Mouse (Mus musculus): Measurements from ENCODE around the gene Wdr86. TPM values are rescaled to one million over a fixed set of nuclear protein-coding genes. Genes with fewer than 3 reads are reported as not detected.

Wdr86 gene
- polyA plus RNA-seq, 1 experiment from 2014 or later, result 9.6 TPM

GRCm38 (mm10) chr5:24730986-24731385 is 459 bp upstream of the Wdr86 start:
- ATAC-seq (ENCODE audit: insufficient number of reproducible peaks, insufficient read depth, low FRiP score, low read depth), result no peak
- peak overlapping the region; percentile 43 to 48 for H3K4me3 ChIP-seq (ENCODE audit: control insufficient read depth in 1 of 2, insufficient read depth in 1 of 2, low read depth in 1 of 2, low read length in 2 of 2)
- H3K4me1 ChIP-seq (ENCODE audit: control insufficient read depth in 2 of 2, insufficient read depth in 2 of 2, low read length in 2 of 2), result peaks cover 8 to 32% of the 10 kb centered on the region in 2 experiments
- H3K9me3 ChIP-seq (ENCODE audit: control insufficient read depth, low read length), result no peaks in the 10 kb centered on the region
- peak overlapping the region; percentile 69 for H3K9ac ChIP-seq (ENCODE audit: low read length)
- 2% methylated on average over 15 of the region's 15 CpGs for WGBS
- H3K4me2 ChIP-seq (ENCODE audit: low read length), result peak overlapping the region; percentile 66
- no peak overlapping the region; a peak in 1 of 4 replicates for H3K27ac ChIP-seq (replicated peaks in 1 of 2; ENCODE audit: control insufficient read depth in 1 of 2, insufficient read depth in 1 of 2, low read depth in 2 of 2, low read length in 2 of 2)
- no peaks in the 10 kb centered on the region for H3K36me3 ChIP-seq (ENCODE audit: control insufficient read depth, insufficient read depth, low read length)
- H3K27me3 ChIP-seq (ENCODE audit: control insufficient read depth, insufficient read depth, low read length), result peaks cover 13% of the 10 kb centered on the region

DNA sequence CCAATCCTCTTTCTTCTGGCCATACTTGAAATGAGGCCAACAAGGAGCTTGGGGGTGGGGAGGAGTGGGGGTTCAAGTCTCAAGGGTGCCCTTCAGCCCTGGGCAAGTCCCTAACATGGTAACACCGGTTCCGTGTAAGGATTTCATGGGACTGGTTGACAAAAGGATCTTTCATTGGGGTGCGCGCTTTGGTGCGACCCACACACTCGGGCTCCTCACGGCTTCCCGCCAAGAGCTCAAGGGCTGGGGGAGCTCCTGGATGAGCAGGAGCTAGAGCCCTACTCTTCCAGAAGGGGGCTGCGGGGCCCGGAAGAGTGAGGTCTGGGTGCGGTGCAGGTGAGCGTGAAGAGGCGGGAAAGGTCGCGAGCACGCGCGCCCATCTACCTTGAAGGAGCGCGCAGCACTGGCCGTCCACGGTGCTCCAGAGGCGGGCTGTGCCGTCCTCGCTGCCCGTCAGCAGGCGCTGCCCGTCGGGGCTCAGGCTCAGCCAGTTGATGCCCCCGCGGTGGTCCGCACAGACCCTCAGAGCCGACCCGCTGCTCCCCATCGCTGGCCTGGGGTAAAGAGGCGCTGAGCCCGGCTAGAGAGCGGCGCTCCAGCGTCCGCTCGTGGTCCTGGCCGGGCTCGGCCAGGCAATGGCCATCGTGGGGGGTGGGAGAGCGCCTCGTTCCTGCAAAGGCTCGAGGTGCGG is 585 bp downstream of the Wdr86 start:
- H3K27ac ChIP-seq (replicated peaks in 1 of 2; ENCODE audit: control insufficient read depth in 1 of 2, insufficient read depth in 1 of 2, low read depth in 2 of 2, low read length in 2 of 2), result no peak overlapping the region
- peak overlapping the region; percentile 66 for H3K4me2 ChIP-seq (ENCODE audit: low read length)
- H3K9me3 ChIP-seq (ENCODE audit: control insufficient read depth, low read length), result no peaks in the 10 kb centered on the region
- no peak for ATAC-seq (ENCODE audit: insufficient number of reproducible peaks, insufficient read depth, low FRiP score, low read depth)
- H3K4me1 ChIP-seq (ENCODE audit: control insufficient read depth in 2 of 2, insufficient read depth in 2 of 2, low read length in 2 of 2), result peaks cover 16 to 40% of the 10 kb centered on the region in 2 experiments
- H3K4me3 ChIP-seq (ENCODE audit: control insufficient read depth in 1 of 2, insufficient read depth in 1 of 2, low read depth in 1 of 2, low read length in 2 of 2), result peak overlapping the region; percentile 43 to 48
- no peaks in the 10 kb centered on the region for H3K36me3 ChIP-seq (ENCODE audit: control insufficient read depth, insufficient read depth, low read length)
- peak overlapping the region; percentile 69 for H3K9ac ChIP-seq (ENCODE audit: low read length)
- H3K27me3 ChIP-seq (ENCODE audit: control insufficient read depth, insufficient read depth, low read length), result peaks cover 13% of the 10 kb centered on the region
- WGBS, result 1% methylated on average over 49 of the region's 49 CpGs

- Histone ChIP-seq H3K4me3 (ENCODE audit: control insufficient read depth in 1 of 2, insufficient read depth in 1 of 2, low read depth in 1 of 2, low read length in 2 of 2) (no peak overlapping the region), H3K9me3 (ENCODE audit: control insufficient read depth, low read length) (no peaks in the 10 kb centered on the region), H3K4me1 (ENCODE audit: control insufficient read depth in 2 of 2, insufficient read depth in 2 of 2, low read length in 2 of 2) (peaks cover 17 to 41% of the 10 kb centered on the region in 2 experiments), H3K27ac (replicated peaks in 1 of 2; ENCODE audit: control insufficient read depth in 1 of 2, insufficient read depth in 1 of 2, low read depth in 2 of 2, low read length in 2 of 2) (no peak overlapping the region), H3K4me2 (ENCODE audit: low read length) (no peak overlapping the region), H3K9ac (ENCODE audit: low read length) (no peak overlapping the region), H3K27me3 (ENCODE audit: control insufficient read depth, insufficient read depth, low read length) (peaks cover 13% of the 10 kb centered on the region), H3K36me3 (ENCODE audit: control insufficient read depth, insufficient read depth, low read length) (no peaks in the 10 kb centered on the region)
- WGBS, result 57% methylated on average over 12 of the region's 12 CpGs
- no peak for ATAC-seq (ENCODE audit: insufficient number of reproducible peaks, insufficient read depth, low FRiP score, low read depth)
Observed at GRCm38 (mm10) chr5:24726901-24727836, 3.4 kb downstream of the Wdr86 start.

- no peak overlapping the region for H3K4me3 ChIP-seq (ENCODE audit: control insufficient read depth in 1 of 2, insufficient read depth in 1 of 2, low read depth in 1 of 2, low read length in 2 of 2)
- ATAC-seq (ENCODE audit: insufficient number of reproducible peaks, insufficient read depth, low FRiP score, low read depth), result no peak
- H3K4me2 ChIP-seq (ENCODE audit: low read length), result no peak overlapping the region
- no peaks in the 10 kb centered on the region for H3K9me3 ChIP-seq (ENCODE audit: control insufficient read depth, low read length)
- peaks cover 17 to 35% of the 10 kb centered on the region in 2 experiments for H3K4me1 ChIP-seq (ENCODE audit: control insufficient read depth in 2 of 2, insufficient read depth in 2 of 2, low read length in 2 of 2)
- no peak overlapping the region for H3K9ac ChIP-seq (ENCODE audit: low read length)
- H3K27ac ChIP-seq (replicated peaks in 1 of 2; ENCODE audit: control insufficient read depth in 1 of 2, insufficient read depth in 1 of 2, low read depth in 2 of 2, low read length in 2 of 2), result 0 out of 4 replicates have a peak overlapping the region, but pooled peaks of 1 of the 2 experiments have one; percentile 61
- no peaks in the 10 kb centered on the region for H3K36me3 ChIP-seq (ENCODE audit: control insufficient read depth, insufficient read depth, low read length)
- H3K27me3 ChIP-seq (ENCODE audit: control insufficient read depth, insufficient read depth, low read length), result peaks cover 7% of the 10 kb centered on the region
- WGBS, result 45% methylated on average over 6 of the region's 6 CpGs
Observed at GRCm38 (mm10) chr5:24725897-24726296, 4.6 kb downstream of the Wdr86 start.

- peaks cover 17 to 25% of the 10 kb centered on the region in 2 experiments for H3K4me1 ChIP-seq (ENCODE audit: control insufficient read depth in 2 of 2, insufficient read depth in 2 of 2, low read length in 2 of 2)
- 38% methylated on average over 5 of the region's 5 CpGs for WGBS
- peak; percentile 49; the same call in 1 of the 2 replicates for ATAC-seq (ENCODE audit: insufficient number of reproducible peaks, insufficient read depth, low FRiP score, low read depth)
Observed at GRCm38 (mm10) chr5:24724805-24725204, 5.7 kb downstream of the Wdr86 start.

DNA sequence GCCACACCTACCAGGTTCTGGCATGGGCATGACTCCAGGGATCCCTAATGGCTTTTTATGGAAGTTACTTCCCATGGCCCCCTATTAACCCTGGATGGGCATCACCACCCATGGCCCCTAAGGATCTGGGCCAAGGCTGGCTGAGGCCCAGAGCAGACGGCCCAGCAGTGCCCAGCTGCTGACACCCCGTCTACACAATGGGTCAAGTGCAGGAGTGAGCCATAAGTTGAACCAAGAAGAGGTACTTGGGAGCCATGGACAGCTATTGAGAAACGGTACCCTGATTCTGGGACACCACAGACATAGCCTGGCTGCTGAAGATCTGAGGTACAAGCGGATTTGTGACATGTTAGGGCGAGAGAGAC is 6.3 kb downstream of the Wdr86 start:
- no peak for ATAC-seq (ENCODE audit: insufficient number of reproducible peaks, insufficient read depth, low FRiP score, low read depth)
- WGBS, result 72% methylated on average over 5 of the region's 5 CpGs
- no peaks in the 10 kb centered on the region for H3K36me3 ChIP-seq (ENCODE audit: control insufficient read depth, insufficient read depth, low read length)
- H3K4me2 ChIP-seq (ENCODE audit: low read length), result no peak overlapping the region
- H3K27ac ChIP-seq (replicated peaks in 1 of 2; ENCODE audit: control insufficient read depth in 1 of 2, insufficient read depth in 1 of 2, low read depth in 2 of 2, low read length in 2 of 2), result peak overlapping the region; percentile 40 to 61; a peak in 3 of 4 replicates
- H3K9ac ChIP-seq (ENCODE audit: low read length), result 0 out of 2 replicates have a peak overlapping the region, but pooled peaks have one; percentile 16
- H3K4me1 ChIP-seq (ENCODE audit: control insufficient read depth in 2 of 2, insufficient read depth in 2 of 2, low read length in 2 of 2), result peaks cover 17 to 24% of the 10 kb centered on the region in 2 experiments
- peaks cover 2% of the 10 kb centered on the region for H3K27me3 ChIP-seq (ENCODE audit: control insufficient read depth, insufficient read depth, low read length)
- H3K9me3 ChIP-seq (ENCODE audit: control insufficient read depth, low read length), result no peaks in the 10 kb centered on the region
- H3K4me3 ChIP-seq (ENCODE audit: control insufficient read depth in 1 of 2, insufficient read depth in 1 of 2, low read depth in 1 of 2, low read length in 2 of 2), result no peak overlapping the region

More at GRCm38 (mm10) chr5:24724805-24725204, 5.7 kb downstream of the Wdr86 start:
- peaks cover 7% of the 10 kb centered on the region for H3K27me3 ChIP-seq (ENCODE audit: control insufficient read depth, insufficient read depth, low read length)
- H3K4me2 ChIP-seq (ENCODE audit: low read length), result no peak overlapping the region
- H3K4me3 ChIP-seq (ENCODE audit: control insufficient read depth in 1 of 2, insufficient read depth in 1 of 2, low read depth in 1 of 2, low read length in 2 of 2), result no peak overlapping the region
- H3K9ac ChIP-seq (ENCODE audit: low read length), result 0 out of 2 replicates have a peak overlapping the region, but pooled peaks have one; percentile 16
- H3K36me3 ChIP-seq (ENCODE audit: control insufficient read depth, insufficient read depth, low read length), result no peaks in the 10 kb centered on the region
- H3K9me3 ChIP-seq (ENCODE audit: control insufficient read depth, low read length), result no peaks in the 10 kb centered on the region
- H3K27ac ChIP-seq (replicated peaks in 1 of 2; ENCODE audit: control insufficient read depth in 1 of 2, insufficient read depth in 1 of 2, low read depth in 2 of 2, low read length in 2 of 2), result peak overlapping the region; percentile 40 to 61; a peak in 3 of 4 replicates

DNA sequence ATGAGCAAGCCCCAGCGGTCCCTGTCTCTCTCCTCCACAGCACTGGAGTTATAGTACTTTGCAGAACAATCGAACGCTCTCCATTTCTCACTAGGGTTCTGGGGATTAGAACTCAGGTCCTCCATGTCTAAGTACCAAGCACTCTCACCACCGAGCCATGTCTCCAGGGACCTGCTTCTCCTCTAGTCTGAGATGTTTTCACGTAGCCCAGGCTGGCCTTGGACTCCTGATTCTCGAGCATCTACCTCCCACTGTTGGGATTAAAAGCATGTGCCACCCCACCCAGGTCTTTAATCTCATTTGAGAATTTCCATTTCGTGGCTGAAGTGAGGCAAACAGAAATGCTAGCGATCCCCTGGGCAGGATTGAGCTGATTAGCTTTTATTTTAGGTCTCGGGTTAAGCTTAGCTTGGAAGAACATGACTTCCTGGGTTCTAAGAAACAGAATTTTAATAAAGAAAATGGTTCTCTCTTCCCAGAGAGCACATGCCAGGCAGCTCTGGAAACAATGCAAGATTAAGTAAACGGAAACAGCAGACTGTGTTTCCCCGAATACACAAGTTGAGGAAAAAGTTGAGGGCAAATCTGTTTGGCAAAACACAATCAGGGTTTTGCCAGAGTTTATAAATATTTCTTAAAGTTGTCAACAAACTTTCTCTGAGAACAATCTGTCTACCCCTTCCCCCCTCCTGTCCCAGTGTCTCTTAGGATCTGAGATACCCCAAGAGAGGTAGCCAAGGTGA is 6.8 kb downstream of the Wdr86 start:
- Histone ChIP-seq H3K9me3 (ENCODE audit: control insufficient read depth, low read length) (no peaks in the 10 kb centered on the region), H3K27me3 (ENCODE audit: control insufficient read depth, insufficient read depth, low read length) (no peaks in the 10 kb centered on the region), H3K4me3 (ENCODE audit: control insufficient read depth in 1 of 2, insufficient read depth in 1 of 2, low read depth in 1 of 2, low read length in 2 of 2) (no peak overlapping the region), H3K4me2 (ENCODE audit: low read length) (no peak overlapping the region), H3K4me1 (ENCODE audit: control insufficient read depth in 2 of 2, insufficient read depth in 2 of 2, low read length in 2 of 2) (peaks cover 17 to 24% of the 10 kb centered on the region in 2 experiments), H3K9ac (ENCODE audit: low read length) (no peak overlapping the region), H3K36me3 (ENCODE audit: control insufficient read depth, insufficient read depth, low read length) (no peaks in the 10 kb centered on the region), H3K27ac (replicated peaks in 1 of 2; ENCODE audit: control insufficient read depth in 1 of 2, insufficient read depth in 1 of 2, low read depth in 2 of 2, low read length in 2 of 2) (no peak overlapping the region)
- ATAC-seq (ENCODE audit: insufficient number of reproducible peaks, insufficient read depth, low FRiP score, low read depth), result no peak
- 69% methylated on average over 11 of the region's 11 CpGs for WGBS

Data from heart, embryonic 14.5 days (tissue).